Mouse (Mus musculus) kidney, postnatal 0 days (tissue): ENCODE results near the gene Iqsec1. TPM values are rescaled to one million over a fixed set of nuclear protein-coding genes. Genes with fewer than 3 reads are reported as not detected.

Experiments
- ATAC-seq: fragments of 200-750 bp; cut with Nextera tagmentation; replicated peaks from 2 replicates; pipeline ENCODE4 v1.8.0; 2017; ENCODE audit warnings: low read depth, moderate number of reproducible peaks, moderate TSS enrichment, moderate library complexity; ENCODE audit not compliant: low FRiP score
- DNase-seq: peaks from one replicate; pipeline ENCODE4 v3.0.0-alpha.2; 2016; ENCODE audit warnings: low spot score
- H3K27ac ChIP-seq: fragments of 300-500 bp; sonication (generic); 2 replicates; pipeline ENCODE4 v1.5.1; 2014; ENCODE audit warnings: mild to moderate bottlenecking
- H3K27me3 ChIP-seq: fragments of 300-500 bp; sonication (generic); 2 replicates; pipeline ENCODE4 v1.6.1; 2014; ENCODE audit warnings: low read length, mixed read lengths; ENCODE audit not compliant: insufficient read depth
- H3K36me3 ChIP-seq: fragments of 300-500 bp; sonication (generic); 2 replicates; pipeline ENCODE4 v1.6.1; 2014; ENCODE audit warnings: low read length, mixed read lengths; ENCODE audit not compliant: insufficient read depth
- H3K4me1 ChIP-seq: fragments of 300-500 bp; sonication (generic); replicated peaks from 2 replicates; pipeline ENCODE4 v1.6.1; 2014; ENCODE audit warnings: antibody characterized with exemption, low read length, mixed read lengths; ENCODE audit not compliant: insufficient read depth
- H3K4me2 ChIP-seq: fragments of 300-500 bp; sonication (generic); 2 replicates; pipeline ENCODE4 v1.6.1; 2014; ENCODE audit warnings: mild to moderate bottlenecking, low read length, moderate library complexity, mixed read lengths
- H3K4me3 ChIP-seq: fragments of 300-500 bp; sonication (generic); replicated peaks from 2 replicates; pipeline ENCODE4 v1.5.1; 2014; ENCODE audit warnings: low read depth, low read length
- H3K9ac ChIP-seq: fragments of 300-500 bp; sonication (generic); 2 replicates; pipeline ENCODE4 v1.6.1; 2014; ENCODE audit warnings: low read depth, low read length
- H3K9me3 ChIP-seq: fragments of 300-500 bp; sonication (generic); replicated peaks from 2 replicates; pipeline ENCODE4 v1.6.1; 2016; ENCODE audit warnings: low read length, inconsistent platforms, mixed read lengths
- CTCF ChIP-seq: IDR thresholded peaks from 2 replicates; pipeline ENCODE4 v1.5.1; 2016; ENCODE audit warnings: antibody characterized with exemption, low read depth, mild to moderate bottlenecking, moderate library complexity
- WGBS: fragments of 180-500 bp; shearing (Covaris S2); extraction: QIAGEN DNeasy Blood & Tissue Kit; methylation state at CpG from one replicate; pipeline ENCODE4 v1.1.7; 2014; 5-methylcytosine and 5-hydroxymethylcytosine counted together
- polyA plus RNA-seq: library from polyadenylated mRNA; unstranded; fragments of >200 nt; fragmentation: Nextera tagmentation; extraction: Ambion mirVana; gene quantifications from 2 replicates; pipeline ENCODE4 v1.2.1, GENCODE M21; 2015

Gene Iqsec1
- polyA plus RNA-seq, 1 experiment from 2014 or later, result 12.3 TPM

DNA sequence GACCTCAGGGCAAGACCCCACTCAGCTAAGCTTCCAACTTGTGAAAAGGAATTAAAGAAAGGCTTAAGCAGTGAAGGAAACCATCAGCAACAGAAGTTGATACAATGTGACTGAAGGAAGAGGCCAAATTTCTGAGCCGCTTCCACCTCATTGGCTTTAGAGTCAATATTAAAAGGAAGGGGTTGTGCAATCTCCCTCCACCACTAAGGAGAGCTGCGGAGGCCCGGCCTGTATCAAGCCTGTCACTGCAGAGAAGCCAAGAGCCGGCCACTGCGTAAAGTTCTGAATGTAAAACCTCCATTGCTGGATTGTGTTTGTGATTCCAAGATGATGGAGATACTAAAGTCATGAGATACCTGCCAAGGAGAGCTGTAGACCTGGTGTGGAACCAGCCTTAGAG is 199.0 kb downstream of the Iqsec1 start:
- Histone ChIP-seq H3K4me1 (no peaks in the 10 kb centered on the region), H3K27ac (no peak overlapping the region), H3K4me2 (no peak overlapping the region), H3K36me3 (no peaks in the 10 kb centered on the region), H3K9ac (no peak overlapping the region), H3K9me3 (no peaks in the 10 kb centered on the region), H3K4me3 (no peak overlapping the region), H3K27me3 (no peaks in the 10 kb centered on the region)
- WGBS, result 87% methylated on average over 5 of the region's 5 CpGs
- no peak for ATAC-seq
- no peak for DNase-seq
- no peak for TF ChIP-seq CTCF

DNA sequence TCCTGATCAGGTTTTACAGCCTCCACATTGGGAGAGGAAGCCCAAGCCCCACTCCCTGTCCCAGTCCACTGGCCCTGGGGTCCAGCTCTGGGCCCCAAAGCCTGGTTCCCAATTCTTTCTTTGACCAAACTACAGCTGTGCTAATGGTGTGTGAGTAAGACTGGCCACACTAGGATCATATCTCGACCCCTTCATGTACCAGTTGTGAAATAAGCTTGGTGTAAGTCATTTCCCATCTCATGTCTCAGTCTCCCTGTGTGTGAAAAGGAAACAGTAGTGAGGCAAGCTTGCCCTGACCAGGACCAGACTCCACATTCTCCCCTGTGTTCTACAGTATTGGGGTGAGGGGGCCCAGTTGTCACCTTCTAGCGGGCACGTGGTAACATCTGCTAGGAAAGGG is 200.9 kb downstream of the Iqsec1 start:
- no peaks in the 10 kb centered on the region for H3K27me3 ChIP-seq
- no peak overlapping the region for H3K4me3 ChIP-seq
- no peak overlapping the region for H3K4me2 ChIP-seq
- no peaks in the 10 kb centered on the region for H3K9me3 ChIP-seq
- no peaks in the 10 kb centered on the region for H3K36me3 ChIP-seq
- no peak overlapping the region for H3K27ac ChIP-seq
- H3K9ac ChIP-seq, result no peak overlapping the region
- no peak for ATAC-seq
- no peak for DNase-seq
- no peak for TF ChIP-seq CTCF
- H3K4me1 ChIP-seq, result no peaks in the 10 kb centered on the region
- 97% methylated on average over 3 of the region's 3 CpGs for WGBS

DNA sequence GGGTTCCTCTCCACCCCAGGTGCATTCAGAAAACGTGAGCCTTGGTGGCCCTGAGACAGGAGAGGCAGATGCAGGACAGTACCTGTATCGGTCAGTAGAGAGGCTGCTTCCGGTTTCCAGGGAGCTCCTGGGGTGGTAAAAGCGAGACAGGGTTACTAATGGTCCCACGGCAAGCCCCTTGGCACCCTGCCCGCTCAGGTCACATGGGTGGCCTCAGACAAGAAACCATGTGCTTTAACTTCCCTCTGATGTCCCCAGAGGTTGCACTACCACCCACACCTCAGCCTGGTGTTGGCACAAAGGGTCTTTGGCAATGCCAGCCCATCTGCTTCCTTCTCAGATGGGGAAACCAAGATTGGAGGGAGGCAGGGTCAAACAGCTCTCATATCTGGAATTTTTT is 201.4 kb downstream of the Iqsec1 start:
- H3K4me2 ChIP-seq, result no peak overlapping the region
- H3K27ac ChIP-seq, result no peak overlapping the region
- H3K4me3 ChIP-seq, result no peak overlapping the region
- H3K27me3 ChIP-seq, result no peaks in the 10 kb centered on the region
- no peaks in the 10 kb centered on the region for H3K9me3 ChIP-seq
- H3K9ac ChIP-seq, result no peak overlapping the region
- TF ChIP-seq CTCF, result no peak
- DNase-seq, result no peak
- no peaks in the 10 kb centered on the region for H3K36me3 ChIP-seq
- ATAC-seq, result no peak
- no peaks in the 10 kb centered on the region for H3K4me1 ChIP-seq
- WGBS, result 64% methylated on average over 6 of the region's 6 CpGs

DNA sequence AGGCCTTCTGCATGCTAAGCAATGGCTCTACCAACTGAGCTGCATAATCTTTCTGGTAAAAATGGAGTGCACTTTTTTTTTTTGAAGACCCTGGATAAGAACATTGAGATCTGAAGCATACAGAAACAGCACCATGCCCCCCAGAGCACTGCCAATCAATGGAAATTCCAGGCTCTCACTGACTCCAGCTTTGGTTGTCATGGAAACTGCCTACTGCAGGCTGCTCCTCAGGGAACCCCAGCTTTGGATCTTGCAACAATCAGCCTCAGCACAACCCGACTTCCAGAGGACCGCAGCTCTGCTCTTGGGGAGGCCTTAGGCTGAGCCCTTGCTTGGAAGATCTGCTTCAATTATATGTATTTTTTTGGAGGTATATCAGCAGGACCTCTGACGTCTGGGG is 201.9 kb downstream of the Iqsec1 start:
- DNase-seq (no peak), ATAC-seq (no peak)
- H3K36me3 ChIP-seq, result no peaks in the 10 kb centered on the region
- no peaks in the 10 kb centered on the region for H3K4me1 ChIP-seq
- H3K9ac ChIP-seq, result no peak overlapping the region
- H3K4me3 ChIP-seq, result no peak overlapping the region
- no peaks in the 10 kb centered on the region for H3K9me3 ChIP-seq
- no peak overlapping the region for H3K4me2 ChIP-seq
- no peaks in the 10 kb centered on the region for H3K27me3 ChIP-seq
- TF ChIP-seq CTCF, result no peak
- H3K27ac ChIP-seq, result no peak overlapping the region
- WGBS, result 66% methylated on average over 3 of the region's 3 CpGs

DNA sequence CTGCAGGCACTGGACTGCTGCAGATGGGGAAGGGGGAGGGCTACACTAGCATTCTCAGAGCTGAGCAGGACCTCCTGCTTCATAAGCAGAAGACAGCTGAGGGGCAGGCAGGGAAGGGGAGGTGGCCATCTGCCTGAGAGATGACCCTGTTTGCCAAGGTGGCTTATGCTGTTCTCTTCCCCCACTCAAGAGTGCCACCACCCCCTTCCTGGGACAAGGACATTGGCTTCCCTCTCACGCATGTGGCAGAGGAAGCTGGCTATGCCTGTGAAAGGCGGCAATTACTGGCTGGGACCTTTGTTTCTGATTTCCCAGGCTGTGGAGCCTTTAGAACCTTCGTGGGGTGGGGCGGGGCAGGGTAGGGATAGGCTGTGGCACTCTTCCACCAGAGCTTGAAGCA is 204.5 kb downstream of the Iqsec1 start:
- Histone ChIP-seq H3K4me1 (no peaks in the 10 kb centered on the region), H3K9ac (no peak overlapping the region), H3K36me3 (no peaks in the 10 kb centered on the region), H3K9me3 (no peaks in the 10 kb centered on the region), H3K27me3 (no peaks in the 10 kb centered on the region), H3K27ac (no peak overlapping the region), H3K4me3 (no peak overlapping the region), H3K4me2 (no peak overlapping the region)
- DNase-seq (no peak), ATAC-seq (no peak)
- no peak for TF ChIP-seq CTCF
- WGBS, result 46% methylated on average over 4 of the region's 4 CpGs

DNA sequence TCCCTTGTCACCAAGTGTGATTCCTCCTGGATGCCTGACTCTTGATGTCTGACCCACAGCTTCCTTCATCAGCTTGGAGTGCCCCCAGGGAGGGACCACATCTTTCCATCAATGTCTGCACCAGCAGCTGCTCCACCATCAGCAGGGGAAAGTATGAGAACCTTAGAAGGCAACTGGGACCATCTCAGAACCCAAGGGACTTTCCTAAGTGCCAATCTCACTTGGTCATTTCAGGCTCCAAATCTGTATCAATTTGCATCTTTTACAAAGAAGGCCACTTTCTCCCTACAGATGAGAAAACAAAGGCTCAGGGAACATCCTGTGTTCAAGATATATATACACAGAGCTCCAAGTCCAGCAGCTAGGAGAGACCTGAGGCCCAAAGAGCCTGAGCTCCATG is 205.3 kb downstream of the Iqsec1 start:
- no peaks in the 10 kb centered on the region for H3K27me3 ChIP-seq
- no peak for ATAC-seq
- H3K4me3 ChIP-seq, result no peak overlapping the region
- no peak overlapping the region for H3K9ac ChIP-seq
- H3K27ac ChIP-seq, result no peak overlapping the region
- DNase-seq, result no peak
- no peaks in the 10 kb centered on the region for H3K36me3 ChIP-seq
- TF ChIP-seq CTCF, result no peak
- no peaks in the 10 kb centered on the region for H3K9me3 ChIP-seq
- no peaks in the 10 kb centered on the region for H3K4me1 ChIP-seq
- H3K4me2 ChIP-seq, result no peak overlapping the region
